Mouse (Mus musculus): Measurements from ENCODE around the gene Gm20822. TPM values are rescaled to one million over a fixed set of nuclear protein-coding genes. Genes with fewer than 3 reads are reported as not detected.
"Not testable (repeated sequence)": the region's sequence is repeated elsewhere in the genome, so short reads cannot be mapped to it uniquely, and the experiment has no call there.

The Gm20822 gene
- total RNA-seq (2021): not detected
- long read RNA-seq, experiment 1: 0 reads
- long read RNA-seq, experiment 2: 0 reads

- not testable (repeated sequence) for DNase-seq
Observed at GRCm38 (mm10) chrY:15884671-15885070, at the start of gene Gm20822. Gene Gm20822, minus strand, starts transcription at chrY:15884771.
